Mouse (Mus musculus): Measurements from ENCODE around the gene Psen2. TPM values are rescaled to one million over a fixed set of nuclear protein-coding genes. Genes with fewer than 3 reads are reported as not detected.

The Psen2 gene
- total RNA-seq (2021): 1 to 10 TPM; 7.9 to 8.0 TPM
- long read RNA-seq, experiment 1, partial matches to known transcripts: 1 of 7 reads
- long read RNA-seq, experiment 1, other reads (novel, unspliced or antisense): 3 of 7 reads
- long read RNA-seq, experiment 2, partial matches to known transcripts: 0 of 4 reads
- long read RNA-seq, experiment 2, other reads (novel, unspliced or antisense): 1 of 4 reads

- DNase-seq: no peak
- intact Hi-C loops (cut with DNase I): no loop called here
Observed at GRCm38 (mm10) chr1:180263364-180263997, at the start of gene Psen2. Psen2 (minus strand) TSS chr1:180263438.

- DNase-seq: peak; percentile 67 to 79
- intact Hi-C loops (cut with DNase I): no loop called here
Observed at GRCm38 (mm10) chr1:180312792-180313311, 49.6 kb upstream of the Psen2 start.

GRCm38 (mm10) chr1:180312286-180312685, 49.0 kb upstream of the Psen2 start:
- intact Hi-C loops (cut with DNase I): no loop called here
- no peak for DNase-seq

GRCm38 (mm10) chr1:180308897-180309296, 45.7 kb upstream of the Psen2 start:
- intact Hi-C loops (cut with DNase I): no loop called here
- no peak for DNase-seq

GRCm38 (mm10) chr1:180307661-180308060, 44.4 kb upstream of the Psen2 start:
- DNase-seq: no peak
- intact Hi-C loops (cut with DNase I): no loop called here

- no peak for DNase-seq
- intact Hi-C loops (cut with DNase I): no loop called here
Observed at GRCm38 (mm10) chr1:180306889-180307288, 43.7 kb upstream of the Psen2 start.

GRCm38 (mm10) chr1:180303600-180303999, 40.4 kb upstream of the Psen2 start:
- intact Hi-C loops (cut with DNase I): no loop called here
- DNase-seq: no peak

GRCm38 (mm10) chr1:180302253-180303120, 39.2 kb upstream of the Psen2 start:
- no peak for DNase-seq
- intact Hi-C loops (cut with DNase I): no loop called here

GRCm38 (mm10) chr1:180300997-180301396, 37.8 kb upstream of the Psen2 start:
- no peak for DNase-seq
- intact Hi-C loops (cut with DNase I): no loop called here

GRCm38 (mm10) chr1:180300292-180300691, 37.1 kb upstream of the Psen2 start:
- intact Hi-C loops (cut with DNase I): no loop called here
- DNase-seq: no peak

- DNase-seq: no peak
- intact Hi-C loops (cut with DNase I): no loop called here
Observed at GRCm38 (mm10) chr1:180299697-180300096, 36.5 kb upstream of the Psen2 start.

- no peak for DNase-seq
- intact Hi-C loops (cut with DNase I): no loop called here
Observed at GRCm38 (mm10) chr1:180296088-180296487, 32.9 kb upstream of the Psen2 start.

GRCm38 (mm10) chr1:180290358-180290757, 27.1 kb upstream of the Psen2 start:
- intact Hi-C loops (cut with DNase I): no loop called here
- DNase-seq: no peak

- no peak for DNase-seq
- intact Hi-C loops (cut with DNase I): loop anchor here (2.0 kb wide), 1 partner anchor 15 kb away; no protein-coding TSS in a partner anchor
Observed at GRCm38 (mm10) chr1:180289788-180290187, 26.6 kb upstream of the Psen2 start.

GRCm38 (mm10) chr1:180288872-180289468, 25.7 kb upstream of the Psen2 start:
- intact Hi-C loops (cut with DNase I): loop anchor here (2.0 kb wide), 1 partner anchor 16 kb away; no protein-coding TSS in a partner anchor
- DNase-seq: no peak

- DNase-seq: no peak
- intact Hi-C loops (cut with DNase I): loop anchor here (2.0 kb wide), 1 partner anchor 17 kb away; no protein-coding TSS in a partner anchor
Observed at GRCm38 (mm10) chr1:180288227-180288626, 25.0 kb upstream of the Psen2 start.

GRCm38 (mm10) chr1:180286081-180286831, 23.0 kb upstream of the Psen2 start:
- intact Hi-C loops (cut with DNase I): no loop called here

GRCm38 (mm10) chr1:180283813-180284768, 20.9 kb upstream of the Psen2 start:
- no peak for DNase-seq

More at GRCm38 (mm10) chr1:180286081-180286831, 23.0 kb upstream of the Psen2 start:
- peak; percentile 34 to 38 for DNase-seq

GRCm38 (mm10) chr1:180282581-180282980, 19.3 kb upstream of the Psen2 start:
- DNase-seq: no peak
- intact Hi-C loops (cut with DNase I): no loop called here

More at GRCm38 (mm10) chr1:180283813-180284768, 20.9 kb upstream of the Psen2 start:
- intact Hi-C loops (cut with DNase I): no loop called here

Data from gastrocnemius, postnatal 36 days (tissue).